Mouse (Mus musculus) cerebellum, adult 2 months (tissue): ENCODE data around the gene Ube2o. TPM values are rescaled to one million over a fixed set of nuclear protein-coding genes. Genes with fewer than 3 reads are reported as not detected.

Experiments
- DNase-seq, 2 experiments: peaks; one replicate each; pipeline ENCODE4 v3.0.0; 2021
- H3K27ac ChIP-seq: fragments of 200-500 bp; 2 replicates; pipeline ENCODE4 v1.5.1; 2012; ENCODE audit warnings: low read length, control low read depth, inconsistent platforms; ENCODE audit not compliant: insufficient read depth
- H3K27me3 ChIP-seq: fragments of 200-500 bp; 2 replicates; pipeline ENCODE4 v1.6.1; 2012; ENCODE audit warnings: inconsistent platforms, mild to moderate bottlenecking, low read length, moderate library complexity; ENCODE audit not compliant: control insufficient read depth, insufficient read depth
- H3K4me1 ChIP-seq: fragments of 200-500 bp; 2 replicates; pipeline ENCODE4 v1.6.1; 2011; ENCODE audit warnings: low read length; ENCODE audit not compliant: control insufficient read depth, insufficient read depth
- H3K4me3 ChIP-seq: fragments of 200-500 bp; replicated peaks from 2 replicates; pipeline ENCODE3; 2011; ENCODE audit warnings: mild to moderate bottlenecking, low read depth, low read length, control low read depth; ENCODE audit not compliant: insufficient read depth
- CTCF ChIP-seq: fragments of 200-500 bp; IDR thresholded peaks from 2 replicates; pipeline ENCODE4 v1.5.1; 2011; ENCODE audit warnings: low read depth, mild to moderate bottlenecking, control low read depth, low read length, moderate library complexity, borderline replicate concordance; ENCODE audit not compliant: insufficient read depth
- POLR2A ChIP-seq: fragments of 200-500 bp; IDR thresholded peaks from 2 replicates; pipeline ENCODE4 v1.6.1; 2011; ENCODE audit warnings: low read length, control low read depth, borderline replicate concordance; ENCODE audit not compliant: insufficient read depth
- WGBS: fragments of 180-500 bp; shearing (Covaris S2); methylation state at CpG from one replicate; pipeline ENCODE4 v1.1.7; 2018; 5-methylcytosine and 5-hydroxymethylcytosine counted together
- polyA plus RNA-seq: library from polyadenylated mRNA; depleted of rRNA; stranded (reverse); fragments of >200 nt; gene quantifications from 2 replicates; pipeline ENCODE4 v1.2.3, GENCODE M21; 2012

Gene Ube2o
- polyA plus RNA-seq, 1 experiment = 88.2 TPM

GRCm38 (mm10) chr11:116574982-116575381 lies 6.3 kb downstream of the Ube2o start:
- peak; percentile 39 to 60 for DNase-seq
- no peak for TF ChIP-seq POLR2A
- TF ChIP-seq CTCF = no peak
- Histone ChIP-seq H3K27me3 (no peaks in the 10 kb centered on the region), H3K4me1 (peaks cover 65% of the 10 kb centered on the region), H3K27ac (no peak overlapping the region), H3K4me3 (no peak overlapping the region)
- 22% methylated on average over 6 of the region's 6 CpGs for WGBS

DNA sequence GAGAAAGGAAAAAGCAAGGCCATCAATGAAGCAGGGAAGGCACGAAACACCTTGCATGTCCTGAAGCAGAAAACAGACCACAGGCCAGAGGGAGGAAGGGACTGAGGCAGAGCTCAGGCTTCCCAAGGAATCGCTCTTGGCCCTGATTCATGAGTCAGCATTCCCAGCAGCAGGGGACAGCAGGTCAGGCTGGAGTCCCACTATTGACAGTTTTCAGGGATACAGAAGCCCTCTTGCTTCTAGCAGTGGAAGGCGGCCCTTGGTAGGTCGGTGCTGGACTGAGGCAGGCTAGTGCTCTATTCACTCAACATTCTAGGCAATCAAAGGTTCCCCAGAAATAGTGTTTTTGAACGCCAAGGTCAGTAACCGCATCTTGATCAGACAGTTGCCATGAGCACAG lies 6.8 kb downstream of the Ube2o start:
- WGBS = 18% methylated on average over 6 of the region's 6 CpGs
- no peak for TF ChIP-seq POLR2A
- no peak for TF ChIP-seq CTCF
- peak; percentile 46 to 61 for DNase-seq
- no peak overlapping the region for H3K4me3 ChIP-seq
- H3K4me1 ChIP-seq = peaks cover 64% of the 10 kb centered on the region
- no peak overlapping the region for H3K27ac ChIP-seq
- no peaks in the 10 kb centered on the region for H3K27me3 ChIP-seq

DNA sequence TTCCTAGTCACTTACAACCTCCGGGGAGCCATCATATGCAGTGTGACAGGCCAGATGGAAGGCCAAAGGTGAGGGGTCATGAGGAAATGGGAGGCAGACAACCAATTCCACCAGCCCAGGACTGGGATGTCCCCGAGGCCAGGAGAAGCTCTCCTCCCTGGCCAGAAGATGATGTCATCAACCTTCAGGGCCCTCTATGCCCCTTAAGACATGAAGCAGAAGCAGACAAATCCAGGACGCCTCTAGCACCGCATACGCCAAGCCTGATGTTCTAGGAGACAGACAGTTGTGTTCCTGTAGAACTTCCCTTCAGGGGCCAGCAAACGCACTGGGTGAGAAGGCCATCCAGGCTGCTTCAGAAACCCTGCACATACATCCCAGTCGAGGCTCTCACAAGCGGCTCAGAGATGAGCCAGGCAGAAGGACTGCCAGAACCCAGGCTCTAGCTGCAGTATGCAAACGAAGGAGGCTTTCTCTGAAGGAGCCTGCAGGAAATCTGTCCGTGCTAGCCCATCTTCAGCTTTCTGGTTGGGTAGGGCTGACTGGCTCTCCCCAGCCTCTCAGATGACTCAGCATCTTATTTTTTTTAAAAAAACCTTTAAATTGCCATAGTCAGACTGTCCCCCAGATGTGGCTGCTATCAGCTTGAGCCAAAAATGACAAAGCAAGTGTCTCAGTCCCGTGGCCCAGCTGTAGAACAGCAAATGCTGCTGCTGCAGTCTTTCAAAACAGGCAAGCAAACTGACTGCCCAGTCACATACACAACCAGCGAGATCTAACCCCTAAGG lies 8.3 kb downstream of the Ube2o start:
- WGBS = 58% methylated on average over 12 of the region's 12 CpGs
- no peaks in the 10 kb centered on the region for H3K27me3 ChIP-seq
- TF ChIP-seq POLR2A = no peak
- no peak for TF ChIP-seq CTCF
- no peak overlapping the region for H3K4me3 ChIP-seq
- peaks cover 54% of the 10 kb centered on the region for H3K4me1 ChIP-seq
- no peak overlapping the region; the same call in 1 of the 2 replicates for H3K27ac ChIP-seq
- DNase-seq = no peak

DNA sequence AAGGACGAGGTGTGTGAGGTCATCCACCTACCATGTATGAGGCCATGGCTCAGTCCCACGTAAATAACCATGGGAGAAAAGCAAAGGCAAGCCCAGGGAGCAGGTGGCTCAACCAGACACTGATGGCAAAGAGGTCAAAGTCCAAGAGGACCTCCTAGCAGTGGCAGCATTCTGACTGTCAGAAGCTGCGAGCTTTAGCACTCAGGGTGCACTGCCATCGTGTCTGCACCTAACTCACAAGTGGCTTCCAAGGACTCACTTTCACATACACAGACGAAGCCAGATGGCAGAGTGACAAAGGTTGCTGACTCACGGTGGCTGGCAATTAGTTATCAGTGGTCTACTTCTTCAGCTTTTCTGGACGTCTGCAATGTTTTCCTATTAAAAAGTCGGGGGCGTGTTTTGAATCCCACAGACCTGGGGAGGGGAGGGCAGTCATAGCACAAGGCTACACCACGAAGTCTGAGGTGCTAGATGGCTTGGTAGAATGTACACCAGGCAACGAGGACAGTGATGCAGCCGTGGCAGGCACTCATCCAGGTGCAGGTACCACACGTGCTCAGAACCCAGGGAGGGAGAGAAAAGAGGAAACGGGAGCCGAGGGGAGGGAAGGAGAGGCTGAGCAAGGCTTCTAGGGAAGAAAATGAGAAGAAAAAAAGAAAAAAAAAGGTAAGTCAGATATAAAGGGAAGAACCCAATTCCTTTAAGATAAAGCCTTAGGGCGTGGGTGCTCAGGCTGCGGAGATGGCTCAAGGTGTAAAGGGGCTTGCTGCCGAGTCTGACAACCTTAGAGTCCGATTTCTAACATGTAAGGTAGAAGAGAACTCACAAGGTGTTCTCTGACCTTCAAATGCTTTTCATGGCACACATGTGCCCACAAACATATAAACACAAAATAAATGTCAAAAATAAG lies 9.2 kb downstream of the Ube2o start:
- DNase-seq = peak; percentile 61 to 68
- TF ChIP-seq CTCF (no peak), POLR2A (no peak)
- Histone ChIP-seq H3K27ac (no peak overlapping the region), H3K27me3 (no peaks in the 10 kb centered on the region), H3K4me3 (no peak overlapping the region), H3K4me1 (peaks cover 62% of the 10 kb centered on the region)
- WGBS = 39% methylated on average over 19 of the region's 19 CpGs

DNA sequence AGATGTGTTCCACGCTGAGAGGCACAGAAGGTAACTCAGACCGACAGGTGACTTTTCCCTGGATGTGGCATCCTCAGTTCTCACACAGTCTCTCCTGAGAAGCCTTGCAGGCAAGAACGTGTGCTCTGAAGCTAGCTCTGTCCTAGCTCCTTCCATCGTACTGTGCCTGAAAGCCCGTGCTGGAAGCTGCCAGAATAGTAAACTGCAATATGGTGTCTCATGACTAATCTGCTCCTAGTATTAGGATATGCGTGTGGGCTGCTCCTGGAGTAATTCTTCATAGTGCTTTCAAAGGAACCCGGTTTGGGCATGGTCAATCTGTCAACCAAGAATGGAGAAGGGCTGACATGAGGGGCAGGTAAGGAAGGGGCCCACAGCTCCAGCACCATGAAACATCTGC lies 10.4 kb downstream of the Ube2o start:
- no peaks in the 10 kb centered on the region for H3K27me3 ChIP-seq
- H3K27ac ChIP-seq = no peak overlapping the region
- no peak overlapping the region for H3K4me3 ChIP-seq
- WGBS = 48% methylated on average over 7 of the region's 7 CpGs
- H3K4me1 ChIP-seq = peaks cover 53% of the 10 kb centered on the region
- DNase-seq = no peak
- TF ChIP-seq CTCF = no peak

DNA sequence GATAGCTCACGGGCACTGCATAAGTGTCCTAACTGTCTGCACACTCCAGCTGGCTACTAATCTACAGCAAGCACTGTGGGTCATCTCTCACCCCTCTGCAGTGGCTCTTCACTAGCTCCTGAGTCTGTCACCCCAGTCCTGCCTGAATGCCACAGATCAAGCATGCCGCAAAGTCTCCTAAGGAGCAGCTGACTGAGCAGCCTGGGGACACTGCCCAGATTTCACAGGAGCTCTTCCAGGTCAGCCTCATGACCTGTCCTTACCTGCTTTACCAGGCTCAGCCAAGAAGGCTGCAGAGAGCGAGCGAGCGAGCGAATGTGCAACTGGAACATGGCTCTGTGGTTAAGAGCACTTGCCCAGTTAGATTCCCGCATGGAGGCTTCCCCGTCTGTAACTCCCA lies 13.7 kb downstream of the Ube2o start:
- Histone ChIP-seq H3K27me3 (no peaks in the 10 kb centered on the region), H3K4me1 (peaks cover 35% of the 10 kb centered on the region), H3K27ac (no peak overlapping the region), H3K4me3 (no peak overlapping the region)
- 29% methylated on average over 8 of the region's 8 CpGs for WGBS
- TF ChIP-seq CTCF (no peak), POLR2A (no peak)
- no peak for DNase-seq

- WGBS = 70% methylated on average over 7 of the region's 7 CpGs
- Histone ChIP-seq H3K27me3 (no peaks in the 10 kb centered on the region), H3K4me1 (peaks cover 17% of the 10 kb centered on the region), H3K4me3 (no peak overlapping the region), H3K27ac (no peak overlapping the region)
- DNase-seq = no peak
- TF ChIP-seq CTCF = no peak
- TF ChIP-seq POLR2A = no peak
Observed at GRCm38 (mm10) chr11:116565283-116566041, 15.8 kb downstream of the Ube2o start.
